Mouse (Mus musculus): Measurements from ENCODE around the gene C030005K15Rik.
"Not testable (repeated sequence)": the region's sequence is repeated elsewhere in the genome, so short reads cannot be mapped to it uniquely, and the experiment has no call there.

The C030005K15Rik gene
- long read RNA-seq, experiment 1, result 0 reads
- long read RNA-seq, experiment 2, result 0 reads

- intact Hi-C loops (cut with DNase I), result not testable (repeated sequence)
These were observed at the start of gene C030005K15Rik for GRCm38 (mm10) chr10:97726655-97727054. Gene C030005K15Rik, minus strand, starts transcription at chr10:97726755.

DNA sequence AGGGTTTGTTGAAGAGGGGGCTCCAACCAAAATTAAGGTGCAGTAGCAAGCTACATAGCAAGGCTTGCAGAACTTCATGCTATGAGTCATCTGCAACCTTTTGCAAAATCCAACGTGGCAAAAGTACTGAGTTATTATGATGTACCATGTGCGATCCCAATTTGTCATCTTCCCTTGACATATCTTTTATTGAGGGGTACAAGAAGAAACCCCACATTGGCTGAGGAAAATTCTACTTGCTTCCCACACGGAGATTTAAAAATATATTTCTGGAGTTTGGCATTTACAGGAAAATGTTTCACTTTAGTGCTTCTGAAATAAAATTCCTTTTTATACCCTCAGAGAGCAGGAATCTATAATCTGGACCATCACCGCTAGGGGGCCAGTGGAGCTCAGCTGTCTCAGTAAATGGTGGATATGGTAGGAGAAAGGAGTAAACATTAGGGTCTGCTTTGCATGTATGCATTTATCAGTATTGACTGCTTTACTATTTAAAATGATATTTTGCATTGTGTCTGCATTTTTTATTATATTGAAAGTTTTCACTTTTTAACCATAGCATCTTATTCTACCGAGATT, 41.7 kb upstream of the C030005K15Rik start:
- intact Hi-C loops (cut with DNase I), result no loop called here

DNA sequence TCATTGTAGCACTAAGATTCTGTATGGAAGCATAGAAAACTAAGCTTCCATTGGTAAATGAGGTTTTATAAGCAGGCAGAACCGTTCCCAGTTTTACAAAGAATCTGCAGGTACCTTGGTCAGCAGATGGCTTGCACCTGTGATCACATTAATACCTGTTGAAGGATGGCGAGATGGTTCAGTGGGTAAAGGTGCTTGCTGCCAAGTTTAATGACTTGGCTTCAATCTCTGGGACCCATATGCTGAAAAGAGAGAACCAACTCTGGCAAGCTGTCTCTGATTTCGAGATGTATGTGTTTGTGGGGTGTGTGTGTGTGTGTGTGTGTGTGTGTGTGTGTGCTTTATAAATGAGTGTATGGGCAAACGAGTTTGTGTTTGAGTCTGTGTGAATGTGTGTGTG, 27.3 kb upstream of the C030005K15Rik start:
- intact Hi-C loops (cut with DNase I), result no loop called here

- intact Hi-C loops (cut with DNase I), result no loop called here
These were observed 20.7 kb upstream of the C030005K15Rik start for GRCm38 (mm10) chr10:97747231-97747630.

GRCm38 (mm10) chr10:97725929-97726328, 626 bp downstream of the C030005K15Rik start:
- intact Hi-C loops (cut with DNase I), result no loop called here

GRCm38 (mm10) chr10:97722709-97723108, 3.8 kb downstream of the C030005K15Rik start:
- intact Hi-C loops (cut with DNase I), result no loop called here

- intact Hi-C loops (cut with DNase I), result no loop called here
These were observed 5.9 kb downstream of the C030005K15Rik start for GRCm38 (mm10) chr10:97720625-97721024.

DNA sequence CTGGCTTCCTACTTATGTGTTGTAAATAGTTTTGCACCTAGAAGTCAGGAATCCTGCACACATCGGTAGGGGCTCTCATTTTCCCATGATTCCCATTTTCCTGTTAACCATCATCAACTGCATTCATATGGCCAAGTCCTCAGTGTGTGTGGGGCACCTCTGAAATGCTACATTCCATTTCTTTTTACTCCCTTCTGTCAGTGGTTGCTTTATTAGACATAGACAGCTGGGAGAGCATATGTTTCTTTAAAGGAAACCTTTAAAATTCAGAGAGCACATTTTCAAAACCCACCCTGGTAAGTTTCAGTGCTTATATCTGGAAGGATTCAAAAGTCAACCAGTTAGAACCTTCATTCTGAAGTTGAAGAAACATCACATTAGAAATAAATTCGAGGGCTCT, 8.5 kb downstream of the C030005K15Rik start:
- intact Hi-C loops (cut with DNase I), result no loop called here

- intact Hi-C loops (cut with DNase I), result no loop called here
These were observed 9.3 kb downstream of the C030005K15Rik start for GRCm38 (mm10) chr10:97717233-97717632.

GRCm38 (mm10) chr10:97715289-97715906, 11.2 kb downstream of the C030005K15Rik start:
- intact Hi-C loops (cut with DNase I), result no loop called here

GRCm38 (mm10) chr10:97714584-97714983, 12.0 kb downstream of the C030005K15Rik start:
- intact Hi-C loops (cut with DNase I), result no loop called here

- intact Hi-C loops (cut with DNase I), result loop anchor here (2.0 kb wide), 1 partner anchor 1372 kb away; no protein-coding TSS in a partner anchor
These were observed 13.9 kb downstream of the C030005K15Rik start for GRCm38 (mm10) chr10:97712687-97713086.

- intact Hi-C loops (cut with DNase I), result loop anchor here (1.0 kb wide), 1 partner anchor 359 kb away; no protein-coding TSS in a partner anchor
These were observed 22.0 kb downstream of the C030005K15Rik start for GRCm38 (mm10) chr10:97704562-97704961.

- intact Hi-C loops (cut with DNase I), result no loop called here
These were observed 24.2 kb downstream of the C030005K15Rik start for GRCm38 (mm10) chr10:97702321-97702720.

DNA sequence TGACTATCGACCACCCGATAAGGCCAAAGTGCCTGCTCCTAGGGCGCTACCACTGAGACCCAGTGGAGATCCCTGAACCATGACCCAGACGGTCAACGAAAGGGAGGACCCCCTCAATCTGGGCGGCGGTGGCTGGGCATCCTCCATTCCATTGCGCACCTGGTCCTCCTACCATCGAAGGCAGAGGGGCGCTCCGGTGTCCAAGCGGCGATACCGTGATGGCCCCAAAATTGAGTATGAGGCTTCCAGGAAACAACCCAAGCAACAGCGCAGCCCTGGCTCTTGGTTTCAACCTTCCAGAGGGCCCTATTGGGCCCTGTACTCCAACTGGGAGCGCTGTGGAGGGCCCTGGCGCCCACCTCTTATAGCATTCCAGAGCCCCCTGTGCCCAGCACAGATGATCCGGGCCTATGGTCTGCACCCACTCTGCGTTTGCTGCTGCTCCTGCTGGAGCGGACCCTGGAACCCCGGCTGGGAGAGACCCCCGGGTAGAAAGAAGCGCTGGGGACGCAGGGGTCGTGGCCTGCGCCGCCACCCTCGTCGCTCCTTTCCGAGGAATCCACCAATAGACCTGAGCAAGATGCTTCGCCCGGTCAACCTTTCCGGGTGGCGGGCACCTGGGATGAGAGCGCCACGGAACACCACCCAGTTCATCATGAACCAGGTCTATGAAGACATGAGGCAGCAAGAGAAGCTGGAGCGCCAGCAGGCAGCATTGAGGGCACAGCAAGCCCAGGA, 33.0 kb downstream of the C030005K15Rik start:
- intact Hi-C loops (cut with DNase I), result no loop called here

GRCm38 (mm10) chr10:97692913-97693312, 33.6 kb downstream of the C030005K15Rik start, which contains the start of gene Ccer1:
Gene Ccer1, plus strand, starts transcription at chr10:97693059.
- intact Hi-C loops (cut with DNase I), result no loop called here

- intact Hi-C loops (cut with DNase I), result loop anchor here (5.0 kb wide), 1 partner anchor 342 kb away; no protein-coding TSS in a partner anchor
These were observed 37.1 kb downstream of the C030005K15Rik start for GRCm38 (mm10) chr10:97689425-97689824.

DNA sequence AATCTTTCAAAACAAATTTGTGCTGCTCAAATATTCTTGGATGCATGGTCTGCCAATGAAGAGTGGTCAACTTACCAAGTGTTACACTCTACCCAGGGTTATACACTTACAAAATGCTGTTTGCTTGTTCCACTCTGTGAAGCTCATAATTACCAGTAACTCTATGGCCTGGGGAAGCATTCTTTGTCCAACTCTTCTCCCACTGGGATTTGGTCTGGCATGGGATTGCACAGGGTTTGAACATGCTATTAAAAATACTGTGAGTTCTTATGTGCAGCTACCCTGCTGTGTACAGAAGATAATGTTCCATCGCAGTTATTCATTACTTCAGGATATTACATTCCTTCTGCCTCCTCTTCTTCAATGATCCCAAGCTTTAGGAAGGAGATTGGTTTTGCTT, 39.4 kb downstream of the C030005K15Rik start:
- intact Hi-C loops (cut with DNase I), result loop anchor here (5.0 kb wide), 1 partner anchor 340 kb away; no protein-coding TSS in a partner anchor

GRCm38 (mm10) chr10:97682981-97683380, 43.6 kb downstream of the C030005K15Rik start:
- intact Hi-C loops (cut with DNase I), result no loop called here

All from adrenal gland (tissue).